Mouse (Mus musculus): Measurements from ENCODE around the gene Hs2st1. TPM values are rescaled to one million over a fixed set of nuclear protein-coding genes. Genes with fewer than 3 reads are reported as not detected.

Hs2st1 gene
- total RNA-seq, 2 experiments from 2014 or later = 11.4 to 14.2 TPM

GRCm38 (mm10) chr3:144561511-144562250 lies 8.3 kb downstream of the Hs2st1 start:
- ATAC-seq (replicated peaks; ENCODE audit: low FRiP score, low TSS enrichment, poor library complexity, severe bottlenecking) = peak; percentile 73

- no peak for ATAC-seq (replicated peaks; ENCODE audit: low FRiP score, low TSS enrichment, poor library complexity, severe bottlenecking)
Measured at GRCm38 (mm10) chr3:144558274-144558673, 11.7 kb downstream of the Hs2st1 start.

DNA sequence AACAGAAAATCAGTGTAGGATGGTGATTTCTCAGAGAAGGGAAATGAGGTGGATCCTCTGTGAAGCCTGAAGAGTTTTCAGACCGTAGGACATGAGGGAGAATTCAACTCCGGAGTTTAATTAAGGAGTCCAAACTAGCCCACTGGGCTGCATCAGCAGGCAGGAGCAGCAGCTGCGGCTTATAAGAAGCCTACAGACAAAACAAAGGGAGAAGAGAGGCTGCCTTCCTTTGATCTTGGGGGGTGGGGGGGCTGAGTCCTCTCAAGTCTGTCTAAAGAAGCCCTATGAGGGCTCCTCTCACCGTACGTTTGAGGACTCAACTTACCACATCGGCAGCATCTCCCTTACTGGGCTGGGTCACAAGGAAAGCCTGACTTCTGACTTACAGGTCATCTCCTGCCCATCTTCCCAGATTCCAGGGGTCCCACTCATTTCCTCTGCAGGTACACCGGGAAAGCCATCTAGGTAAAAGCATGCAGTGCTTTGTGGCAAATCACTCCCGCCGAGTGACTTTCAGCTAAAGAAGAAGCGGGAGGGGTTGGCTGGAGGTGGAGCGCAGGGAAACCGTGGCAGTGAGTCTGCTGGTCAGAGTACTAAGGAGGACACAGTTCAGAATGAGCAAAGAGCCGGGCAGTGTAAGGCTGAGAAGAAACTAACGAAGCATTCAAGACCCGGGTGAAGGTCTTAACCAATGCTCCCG lies 13.2 kb downstream of the Hs2st1 start:
- ATAC-seq (replicated peaks; ENCODE audit: low FRiP score, low TSS enrichment, poor library complexity, severe bottlenecking) = no peak

DNA sequence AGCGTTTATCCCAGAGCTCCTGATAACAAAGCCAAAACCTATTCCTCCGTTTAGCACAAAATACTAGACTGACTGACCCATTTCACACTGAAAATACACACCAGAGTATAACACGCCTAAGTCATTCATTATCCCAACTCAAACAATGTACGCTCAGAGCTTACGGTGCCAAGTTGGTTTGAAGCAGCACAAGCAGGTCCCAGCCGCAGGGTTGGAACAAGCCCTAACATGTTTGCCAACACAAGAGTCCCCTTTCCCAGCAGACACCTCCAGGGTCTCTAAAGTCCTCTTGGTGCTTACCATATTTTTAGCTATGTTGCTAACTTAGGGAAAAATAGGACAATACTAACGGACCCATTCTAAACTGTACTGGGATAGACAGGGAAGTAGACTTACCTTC lies 14.8 kb downstream of the Hs2st1 start:
- no peak for ATAC-seq (replicated peaks; ENCODE audit: low FRiP score, low TSS enrichment, poor library complexity, severe bottlenecking)

DNA sequence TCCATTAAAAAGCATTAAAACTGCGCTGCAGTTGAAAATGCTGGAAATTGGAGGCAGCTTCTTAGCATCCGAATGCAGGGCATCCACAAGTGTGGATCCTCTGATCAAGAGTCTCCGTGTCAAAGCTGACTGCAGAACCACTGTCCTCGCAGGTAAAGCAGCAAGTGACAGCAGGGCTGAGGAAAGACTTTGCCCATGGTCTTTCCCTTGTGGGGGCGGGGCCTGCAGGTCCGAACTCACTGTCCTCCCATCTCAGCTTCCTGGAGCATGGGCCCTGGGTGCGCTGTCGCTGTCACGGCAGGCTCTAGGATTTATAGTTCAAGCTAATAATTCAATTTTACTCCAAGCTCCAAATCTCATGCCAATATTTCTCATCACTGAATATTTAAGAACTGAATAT lies 15.5 kb downstream of the Hs2st1 start:
- ATAC-seq (replicated peaks; ENCODE audit: low FRiP score, low TSS enrichment, poor library complexity, severe bottlenecking) = no peak

- peak; percentile 52 for ATAC-seq (replicated peaks; ENCODE audit: low FRiP score, low TSS enrichment, poor library complexity, severe bottlenecking)
Measured at GRCm38 (mm10) chr3:144553942-144554341, 16.0 kb downstream of the Hs2st1 start.

GRCm38 (mm10) chr3:144551416-144551815 lies 18.6 kb downstream of the Hs2st1 start:
- ATAC-seq (replicated peaks; ENCODE audit: low FRiP score, low TSS enrichment, poor library complexity, severe bottlenecking) = no peak

- no peak for ATAC-seq (replicated peaks; ENCODE audit: low FRiP score, low TSS enrichment, poor library complexity, severe bottlenecking)
Measured at GRCm38 (mm10) chr3:144550659-144551058, 19.3 kb downstream of the Hs2st1 start.

GRCm38 (mm10) chr3:144550036-144550435 lies 19.9 kb downstream of the Hs2st1 start:
- ATAC-seq (replicated peaks; ENCODE audit: low FRiP score, low TSS enrichment, poor library complexity, severe bottlenecking) = no peak

DNA sequence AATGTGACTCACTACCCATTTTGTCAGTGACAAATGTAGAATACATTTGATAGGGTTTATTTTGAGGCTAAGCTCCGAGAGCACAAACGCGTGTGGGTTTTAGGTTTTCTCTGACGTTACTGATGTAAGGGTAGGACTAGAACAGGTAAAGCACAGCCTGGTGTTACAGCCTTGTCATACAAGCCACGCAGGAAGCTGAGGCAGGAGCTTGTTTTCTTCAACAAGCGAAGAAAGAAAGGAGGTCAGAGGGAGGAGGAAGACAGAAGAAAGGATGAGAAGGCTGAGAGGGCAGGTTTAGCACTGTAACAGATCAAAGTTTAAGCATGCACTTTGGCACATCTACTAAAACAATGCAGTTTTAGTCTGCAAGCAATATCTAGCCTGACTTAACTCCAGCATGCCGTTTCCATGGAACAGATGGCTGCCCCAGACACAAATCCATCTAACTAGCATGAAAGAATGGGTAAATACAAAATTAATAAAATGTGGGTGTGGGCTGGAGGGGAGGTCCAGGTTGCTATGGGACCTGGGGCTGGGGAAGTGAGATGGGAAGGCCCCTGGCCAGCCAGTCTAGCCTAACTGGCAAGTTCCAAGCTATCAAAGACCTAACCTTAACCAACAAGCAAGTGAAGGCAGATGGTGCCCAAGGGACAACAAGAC lies 21.7 kb downstream of the Hs2st1 start:
- ATAC-seq (replicated peaks; ENCODE audit: low FRiP score, low TSS enrichment, poor library complexity, severe bottlenecking) = no peak

DNA sequence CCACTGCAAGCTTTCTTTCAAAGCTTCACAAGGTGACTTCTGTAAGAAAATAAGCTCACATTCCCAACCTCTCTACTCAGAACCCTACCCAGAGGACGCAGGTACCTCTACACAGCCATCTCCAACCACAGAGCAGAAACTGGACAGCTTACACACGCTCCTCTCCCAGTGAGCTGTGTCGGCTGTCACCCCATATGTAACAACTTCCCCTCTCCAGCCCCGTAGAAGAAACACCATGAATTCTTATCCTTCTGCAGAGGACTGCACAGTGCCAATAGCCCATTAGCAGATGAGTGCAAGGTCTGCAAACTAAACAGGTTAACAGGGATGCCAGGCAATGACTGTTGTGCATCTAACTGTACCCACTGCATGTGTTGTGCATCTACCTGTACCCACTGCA lies 23.5 kb downstream of the Hs2st1 start:
- ATAC-seq (replicated peaks; ENCODE audit: low FRiP score, low TSS enrichment, poor library complexity, severe bottlenecking) = peak; percentile 67

DNA sequence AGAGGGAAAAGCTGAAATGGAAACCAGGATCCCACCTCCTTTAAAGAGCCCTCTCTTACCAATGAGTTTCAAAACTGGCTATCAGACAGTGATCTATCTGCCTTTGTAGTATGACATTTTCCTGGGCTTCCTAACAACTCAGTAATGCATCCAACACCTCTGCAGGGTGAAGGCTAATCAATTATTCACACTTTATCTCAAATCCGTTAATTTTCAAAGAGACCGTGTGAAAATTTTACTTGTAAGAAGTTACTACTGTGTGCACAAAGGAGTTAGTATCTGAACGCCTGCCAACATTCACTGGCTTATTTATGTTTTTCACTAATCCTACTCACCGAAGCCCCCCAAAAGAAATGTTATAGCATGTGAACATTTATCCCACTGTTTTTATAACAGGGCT lies 24.1 kb downstream of the Hs2st1 start:
- ATAC-seq (replicated peaks; ENCODE audit: low FRiP score, low TSS enrichment, poor library complexity, severe bottlenecking) = no peak

DNA sequence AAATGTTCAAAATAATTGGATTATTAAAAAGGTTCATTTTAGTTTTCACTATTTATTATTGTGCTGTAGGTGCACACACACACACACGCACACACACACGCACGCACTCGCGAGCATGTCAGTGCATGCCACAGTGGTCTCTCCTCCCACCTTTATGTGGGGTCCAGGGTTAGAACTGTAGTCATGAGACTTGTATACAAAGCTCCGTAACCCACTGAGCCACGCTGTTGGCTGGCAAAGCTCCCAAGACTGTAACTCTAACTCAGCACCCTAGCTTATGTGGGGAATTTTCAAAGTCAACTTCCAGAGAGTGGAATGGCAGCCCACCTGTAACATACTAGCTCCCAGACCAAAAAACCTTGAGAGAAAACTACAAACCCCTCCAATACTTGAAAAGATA lies 24.8 kb downstream of the Hs2st1 start:
- ATAC-seq (replicated peaks; ENCODE audit: low FRiP score, low TSS enrichment, poor library complexity, severe bottlenecking) = no peak

GRCm38 (mm10) chr3:144541906-144542438 lies 28.0 kb downstream of the Hs2st1 start:
- ATAC-seq (replicated peaks; ENCODE audit: low FRiP score, low TSS enrichment, poor library complexity, severe bottlenecking) = 0 out of 2 replicates have a peak, but pooled peaks have one; percentile 27

DNA sequence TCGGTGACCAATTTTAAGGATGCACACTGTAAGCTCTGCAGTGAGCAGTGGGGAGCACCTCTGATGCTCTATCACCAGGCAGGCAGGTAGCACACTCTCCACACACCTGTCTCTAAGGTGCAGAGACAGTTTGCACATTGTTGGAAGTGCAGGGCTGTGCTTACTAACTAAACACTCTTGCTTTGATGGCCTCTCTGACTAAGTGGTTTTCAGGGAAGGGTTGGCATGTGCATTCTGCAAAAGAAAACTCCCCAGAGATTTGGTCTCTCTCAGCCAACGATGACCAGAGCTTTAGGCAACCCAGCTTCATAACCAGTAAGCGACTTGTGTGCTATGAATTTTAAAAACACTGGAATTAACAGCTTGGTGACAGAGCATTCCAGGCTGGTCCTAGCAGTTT lies 29.2 kb downstream of the Hs2st1 start:
- ATAC-seq (replicated peaks; ENCODE audit: low FRiP score, low TSS enrichment, poor library complexity, severe bottlenecking) = no peak

DNA sequence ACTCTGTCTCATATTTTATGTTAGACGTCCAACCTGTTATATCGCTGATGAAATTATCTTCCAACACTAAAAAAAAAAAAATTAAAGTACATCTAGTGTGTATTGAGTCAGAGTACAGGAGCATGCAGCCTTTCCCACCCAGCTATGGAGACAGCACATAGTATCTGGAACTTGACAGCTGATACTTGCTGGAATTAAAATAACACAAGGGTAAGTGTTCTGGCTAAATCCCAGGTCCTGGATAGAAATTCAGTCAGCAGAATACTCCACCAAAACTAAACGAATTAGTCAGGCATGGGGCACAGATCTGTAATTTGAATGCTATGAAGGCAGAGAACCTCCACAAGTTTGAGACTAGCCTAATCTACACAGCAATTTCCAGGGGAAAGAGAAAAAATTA lies 30.9 kb downstream of the Hs2st1 start:
- ATAC-seq (replicated peaks; ENCODE audit: low FRiP score, low TSS enrichment, poor library complexity, severe bottlenecking) = no peak

GRCm38 (mm10) chr3:144537078-144537855 lies 32.7 kb downstream of the Hs2st1 start:
- ATAC-seq (replicated peaks; ENCODE audit: low FRiP score, low TSS enrichment, poor library complexity, severe bottlenecking) = no peak

DNA sequence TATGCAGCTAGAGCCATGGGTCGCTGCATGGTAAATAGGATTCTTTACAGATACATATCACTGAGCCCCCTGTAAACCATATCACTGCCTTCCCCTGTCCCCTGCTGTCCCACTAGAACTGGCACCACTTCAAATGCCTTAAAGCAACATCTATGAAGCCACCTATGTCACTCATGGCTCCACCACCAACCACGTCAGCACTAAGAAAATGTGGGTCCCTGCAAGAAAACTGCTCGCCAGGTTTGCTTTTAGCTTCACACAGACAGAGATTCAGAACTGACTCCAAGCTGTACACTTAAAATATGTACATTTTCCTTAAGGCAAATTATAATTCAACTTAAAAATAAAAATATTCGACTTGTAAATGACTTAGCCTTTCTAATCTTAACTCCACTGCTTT lies 34.9 kb downstream of the Hs2st1 start:
- ATAC-seq (replicated peaks; ENCODE audit: low FRiP score, low TSS enrichment, poor library complexity, severe bottlenecking) = no peak

- ATAC-seq (replicated peaks; ENCODE audit: low FRiP score, low TSS enrichment, poor library complexity, severe bottlenecking) = 0 out of 2 replicates have a peak, but pooled peaks have one; percentile 20
Measured at GRCm38 (mm10) chr3:144531023-144531422, 39.0 kb downstream of the Hs2st1 start.

DNA sequence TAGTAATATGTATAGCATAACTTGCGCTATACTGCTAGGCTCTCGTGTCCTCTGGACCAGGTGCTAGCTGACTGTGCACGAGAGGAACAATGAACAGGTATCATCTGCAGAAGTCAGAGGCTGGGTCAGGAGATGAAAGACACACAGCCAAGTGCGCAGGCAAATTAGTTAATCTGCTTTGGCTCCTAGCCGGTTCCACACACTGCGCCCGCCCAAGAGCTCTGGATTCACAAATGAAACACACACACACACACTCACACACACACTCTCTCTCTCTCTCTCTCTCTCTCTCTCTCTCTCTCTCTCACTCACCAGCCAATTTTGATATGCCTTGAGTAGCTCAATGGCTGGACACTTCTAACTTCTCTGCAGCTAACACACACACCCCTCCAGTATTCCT lies 42.1 kb downstream of the Hs2st1 start:
- ATAC-seq (replicated peaks; ENCODE audit: low FRiP score, low TSS enrichment, poor library complexity, severe bottlenecking) = no peak
